Mouse (Mus musculus): Measurements from ENCODE around the gene Map9.

DNA sequence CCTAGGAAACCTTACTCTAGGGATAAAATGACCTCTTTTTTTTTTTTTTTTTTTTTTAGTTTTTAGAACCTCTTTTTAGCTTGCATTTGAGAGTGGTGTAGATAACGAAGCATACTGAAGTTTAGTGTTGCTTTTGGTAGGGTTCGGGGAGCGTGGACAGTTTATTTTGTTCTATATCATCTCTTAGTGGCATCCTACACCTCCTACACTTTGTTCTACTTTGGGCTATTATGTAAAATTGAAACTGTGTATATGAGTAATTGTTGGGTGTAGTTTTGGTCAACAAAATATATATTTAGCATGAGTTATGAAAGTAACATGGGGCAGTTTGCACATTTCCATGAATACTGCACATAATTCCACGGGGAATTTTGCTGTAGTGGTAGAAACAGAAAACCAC, 42.1 kb upstream of the Map9 start:
- TF ChIP-seq CTCF (IDR thresholded peaks at IDR 0.05; ENCODE audit: control insufficient read depth, insufficient read depth, insufficient replicate concordance, low read depth, low read length) (no peak), POLR2A (IDR thresholded peaks at IDR 0.05; ENCODE audit: control insufficient read depth, low read depth, low read length) (no peak)

Data from testis, adult 2 months (tissue).